Mouse (Mus musculus) lung, embryonic 16.5 days (tissue): ENCODE measurements around the gene Morf4l1. TPM values are rescaled to one million over a fixed set of nuclear protein-coding genes. Genes with fewer than 3 reads are reported as not detected.
"Not testable (repeated sequence)": the region's sequence is repeated elsewhere in the genome, so short reads cannot be mapped to it uniquely, and the experiment has no call there.

ENCODE experiments used
- ATAC-seq: fragments of 200-750 bp; cut with Nextera tagmentation; 2 replicates; pipeline ENCODE4 v1.8.0; 2017; ENCODE audit warnings: low read depth, mild to moderate bottlenecking, moderate library complexity
- H3K27ac ChIP-seq: fragments of 300-500 bp; sonication (generic); 2 replicates; pipeline ENCODE4 v1.5.1; 2014; ENCODE audit warnings: mild to moderate bottlenecking, control low read depth, low read length
- H3K27me3 ChIP-seq: fragments of 300-500 bp; sonication (generic); 2 replicates; pipeline ENCODE4 v1.6.1; 2014; ENCODE audit warnings: low read depth, low read length, mixed read lengths; ENCODE audit not compliant: control insufficient read depth, insufficient read depth
- H3K36me3 ChIP-seq: fragments of 300-500 bp; sonication (generic); 2 replicates; pipeline ENCODE4 v1.6.1; 2014; ENCODE audit warnings: low read length; ENCODE audit not compliant: control insufficient read depth, insufficient read depth
- H3K4me1 ChIP-seq: fragments of 300-500 bp; sonication (generic); replicated peaks from 2 replicates; pipeline ENCODE4 v1.6.1; 2014; ENCODE audit warnings: low read length, mixed read lengths; ENCODE audit not compliant: control insufficient read depth, insufficient read depth
- H3K4me2 ChIP-seq: fragments of 300-500 bp; sonication (generic); 2 replicates; pipeline ENCODE4 v1.6.1; 2014; ENCODE audit warnings: low read depth, low read length, control low read depth
- H3K4me3 ChIP-seq: fragments of 300-500 bp; sonication (generic); 2 replicates; pipeline ENCODE4 v1.5.1; 2014; ENCODE audit warnings: mild to moderate bottlenecking, low read length, control low read depth
- H3K9ac ChIP-seq: fragments of 300-500 bp; sonication (generic); 2 replicates; pipeline ENCODE4 v1.6.1; 2014; ENCODE audit warnings: low read length, control low read depth
- H3K9me3 ChIP-seq: fragments of 300-500 bp; sonication (generic); 2 replicates; pipeline ENCODE4 v1.6.1; 2016; ENCODE audit warnings: low read length; ENCODE audit not compliant: control insufficient read depth
- WGBS: fragments of 180-500 bp; shearing (Covaris S2); extraction: QIAGEN DNeasy Blood & Tissue Kit; methylation state at CpG from one replicate; pipeline ENCODE4 v1.1.7; 2014; 5-methylcytosine and 5-hydroxymethylcytosine counted together
- polyA plus RNA-seq: library from polyadenylated mRNA; unstranded; fragments of >200 nt; fragmentation: Nextera tagmentation; extraction: Ambion mirVana; gene quantifications from 2 replicates; pipeline ENCODE4 v1.2.1, GENCODE M21; 2015

The Morf4l1 gene
- polyA plus RNA-seq, 1 experiment from 2014 or later: 424 TPM

DNA sequence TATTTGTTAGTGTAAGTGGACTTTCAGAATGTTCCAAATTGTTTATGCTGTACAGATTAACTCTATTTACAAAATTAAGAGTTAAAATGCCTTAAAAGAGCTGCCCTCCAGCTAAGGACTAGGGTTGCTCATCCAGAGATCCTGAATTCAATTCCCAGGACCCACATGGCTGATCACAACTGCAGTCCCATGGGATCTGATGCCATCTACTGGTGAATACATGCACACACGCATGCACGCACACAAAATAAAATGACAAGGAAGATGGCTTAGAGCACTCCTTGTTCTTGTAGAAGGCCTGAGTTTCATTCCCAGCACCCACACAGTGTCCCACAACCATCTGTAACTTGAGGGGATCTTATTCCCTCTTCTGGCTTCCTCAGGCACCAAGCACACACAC is 13.8 kb downstream of the Morf4l1 start:
- no peak for ATAC-seq
- H3K4me2 ChIP-seq: no peak overlapping the region
- 71% methylated on average over 2 of the region's 2 CpGs for WGBS
- no peaks in the 10 kb centered on the region for H3K9me3 ChIP-seq
- no peak overlapping the region for H3K27ac ChIP-seq
- H3K4me3 ChIP-seq: no peak overlapping the region
- H3K9ac ChIP-seq: no peak overlapping the region
- H3K27me3 ChIP-seq: no peaks in the 10 kb centered on the region
- H3K36me3 ChIP-seq: peaks cover 61% of the 10 kb centered on the region
- H3K4me1 ChIP-seq: no peaks in the 10 kb centered on the region

GRCm38 (mm10) chr9:90098934-90099333 is 15.6 kb downstream of the Morf4l1 start:
- Histone ChIP-seq H3K27me3 (no peaks in the 10 kb centered on the region), H3K27ac (no peak overlapping the region), H3K4me2 (no peak overlapping the region), H3K9ac (no peak overlapping the region), H3K4me1 (no peaks in the 10 kb centered on the region), H3K36me3 (peaks cover 67% of the 10 kb centered on the region), H3K4me3 (no peak overlapping the region), H3K9me3 (no peaks in the 10 kb centered on the region)
- ATAC-seq: no peak
- WGBS: 84% methylated on average over 5 of the region's 5 CpGs

GRCm38 (mm10) chr9:90089339-90090104 is 25.1 kb downstream of the Morf4l1 start:
- H3K36me3 ChIP-seq: peaks cover 40% of the 10 kb centered on the region
- H3K4me2 ChIP-seq: no peak overlapping the region
- no peaks in the 10 kb centered on the region for H3K27me3 ChIP-seq
- no peaks in the 10 kb centered on the region for H3K9me3 ChIP-seq
- no peaks in the 10 kb centered on the region for H3K4me1 ChIP-seq
- 89% methylated on average over 6 of the region's 6 CpGs for WGBS
- no peak overlapping the region for H3K9ac ChIP-seq
- no peak overlapping the region for H3K4me3 ChIP-seq
- no peak overlapping the region for H3K27ac ChIP-seq
- no peak for ATAC-seq

- H3K9me3 ChIP-seq: no peaks in the 10 kb centered on the region
- no peak overlapping the region for H3K9ac ChIP-seq
- ATAC-seq: no peak
- peaks cover 35% of the 10 kb centered on the region for H3K36me3 ChIP-seq
- H3K4me3 ChIP-seq: no peak overlapping the region
- WGBS: 82% methylated on average over 2 of the region's 2 CpGs
- no peak overlapping the region for H3K4me2 ChIP-seq
- H3K4me1 ChIP-seq: no peaks in the 10 kb centered on the region
- H3K27ac ChIP-seq: no peak overlapping the region
- H3K27me3 ChIP-seq: no peaks in the 10 kb centered on the region
These were observed 26.6 kb downstream of the Morf4l1 start for GRCm38 (mm10) chr9:90087906-90088485.

DNA sequence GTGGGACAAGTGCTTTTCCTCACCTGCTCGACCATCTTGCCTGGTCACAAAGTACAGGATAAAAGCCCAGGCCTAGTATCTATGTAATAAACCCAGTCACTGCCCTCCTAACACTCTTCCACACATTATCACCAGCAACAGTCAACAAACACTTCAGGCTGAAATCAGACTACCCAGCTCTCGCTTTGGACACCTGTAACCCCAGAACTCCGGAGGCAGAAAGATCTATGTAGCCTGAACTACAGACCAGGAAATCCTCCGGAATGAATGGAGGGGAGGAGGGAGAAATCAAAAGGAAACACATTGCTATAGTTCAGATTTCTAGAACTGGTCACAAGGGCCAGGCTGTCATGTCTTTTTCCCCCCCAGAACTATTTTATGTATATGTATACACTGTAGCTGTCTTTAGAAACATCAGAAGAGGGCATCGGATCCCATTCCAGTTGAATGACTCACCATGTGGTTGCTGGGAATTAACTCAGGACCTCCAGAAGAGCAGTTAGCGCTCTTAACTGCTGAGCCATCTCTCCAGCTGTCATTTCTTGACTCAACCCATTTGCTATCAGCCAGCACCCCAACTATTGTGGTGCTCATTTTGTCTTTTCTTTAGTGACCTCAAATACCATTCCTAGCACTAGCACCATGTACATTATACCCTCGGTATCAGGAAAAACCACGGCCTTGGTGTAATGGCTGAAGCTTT is 29.7 kb downstream of the Morf4l1 start:
- peak; percentile 15; the same call in 1 of the 2 replicates for ATAC-seq
- Histone ChIP-seq H3K4me2 (no peak overlapping the region), H3K27me3 (no peaks in the 10 kb centered on the region), H3K9ac (no peak overlapping the region), H3K4me1 (no peaks in the 10 kb centered on the region), H3K9me3 (no peaks in the 10 kb centered on the region), H3K4me3 (no peak overlapping the region), H3K27ac (no peak overlapping the region), H3K36me3 (peaks cover 20% of the 10 kb centered on the region)
- WGBS: 77% methylated on average over 8 of the region's 8 CpGs

GRCm38 (mm10) chr9:90084152-90084551 is 30.4 kb downstream of the Morf4l1 start:
- Histone ChIP-seq H3K9ac (no peak overlapping the region), H3K4me1 (no peaks in the 10 kb centered on the region), H3K9me3 (no peaks in the 10 kb centered on the region), H3K27me3 (no peaks in the 10 kb centered on the region), H3K4me2 (no peak overlapping the region), H3K36me3 (peaks cover 13% of the 10 kb centered on the region), H3K27ac (no peak overlapping the region), H3K4me3 (no peak overlapping the region)
- WGBS: 82% methylated on average over 3 of the region's 3 CpGs
- no peak for ATAC-seq

- ATAC-seq: no peak
- peaks cover 7% of the 10 kb centered on the region for H3K36me3 ChIP-seq
- WGBS: 88% methylated on average over 1 of the region's 1 CpGs
These were observed 31.6 kb downstream of the Morf4l1 start for GRCm38 (mm10) chr9:90082992-90083391.

DNA sequence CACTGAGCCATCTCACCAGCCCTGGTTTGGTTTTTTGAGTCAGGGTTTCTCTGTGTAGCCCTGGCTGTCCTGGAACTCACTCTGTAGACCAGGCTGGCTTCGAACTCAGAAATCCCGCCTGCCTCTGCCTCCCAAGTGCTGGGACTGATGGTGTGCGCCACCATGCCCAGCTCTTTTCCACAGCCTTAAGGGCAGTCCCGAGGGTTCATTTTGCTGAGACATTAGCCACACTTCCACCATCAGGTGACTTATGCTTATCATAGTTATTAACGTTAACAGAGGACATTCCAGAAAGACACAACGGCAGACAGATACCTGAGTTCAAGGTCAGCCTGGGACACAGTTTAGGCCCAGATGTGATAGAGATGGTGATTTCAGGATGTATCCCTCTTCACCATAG is 32.6 kb downstream of the Morf4l1 start:
- not testable (repeated sequence) for H3K36me3 ChIP-seq, H3K4me3 ChIP-seq, H3K4me1 ChIP-seq, ATAC-seq, H3K9ac ChIP-seq, H3K4me2 ChIP-seq, H3K27ac ChIP-seq, H3K27me3 ChIP-seq, H3K9me3 ChIP-seq
- WGBS: 78% methylated on average over 6 of the region's 6 CpGs

More at GRCm38 (mm10) chr9:90082992-90083391, 31.6 kb downstream of the Morf4l1 start:
- Histone ChIP-seq H3K4me2 (no peak overlapping the region), H3K27me3 (no peaks in the 10 kb centered on the region), H3K9me3 (no peaks in the 10 kb centered on the region), H3K9ac (no peak overlapping the region), H3K27ac (no peak overlapping the region), H3K4me1 (no peaks in the 10 kb centered on the region), H3K4me3 (no peak overlapping the region)

DNA sequence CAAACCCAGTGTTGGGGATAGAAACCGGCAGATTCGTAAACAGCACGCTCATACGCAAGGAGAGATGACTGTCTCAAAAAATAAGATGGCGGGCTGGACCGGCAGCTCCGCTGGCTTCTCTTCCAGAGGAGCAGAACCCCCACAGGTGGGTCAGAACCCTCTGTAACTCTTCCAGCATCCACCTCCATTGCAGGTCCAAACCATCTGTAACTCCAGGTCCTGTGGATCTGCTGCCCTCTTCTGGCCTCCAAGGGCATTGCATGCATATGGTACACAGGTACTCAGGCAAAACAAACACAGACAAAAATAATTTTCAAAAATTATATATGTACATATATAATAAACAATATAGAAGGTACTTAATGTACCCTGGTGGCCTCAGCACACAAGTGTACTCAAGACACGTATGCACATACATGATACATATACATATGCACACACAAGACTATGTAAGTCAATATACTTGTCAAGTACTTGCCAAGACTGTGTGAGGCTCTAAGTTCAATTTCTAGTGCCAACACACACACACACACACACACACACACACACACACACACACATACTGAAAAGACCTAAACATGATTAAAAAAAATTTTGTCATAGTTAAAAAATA is 37.6 kb downstream of the Morf4l1 start:
- H3K27me3 ChIP-seq: no peaks in the 10 kb centered on the region
- H3K9ac ChIP-seq: no peak overlapping the region
- H3K9me3 ChIP-seq: no peaks in the 10 kb centered on the region
- WGBS: 59% methylated on average over 8 of the region's 8 CpGs
- H3K27ac ChIP-seq: no peak overlapping the region
- no peak overlapping the region for H3K4me2 ChIP-seq
- no peak overlapping the region for H3K4me3 ChIP-seq
- ATAC-seq: peak; percentile 24; the same call in 1 of the 2 replicates
- H3K4me1 ChIP-seq: no peaks in the 10 kb centered on the region
- peaks cover 7% of the 10 kb centered on the region; the same call in 1 of the 2 replicates for H3K36me3 ChIP-seq
